Mouse (Mus musculus) G1E (cell line): ENCODE measurements around the gene Usf3. TPM values are rescaled to one million over a fixed set of nuclear protein-coding genes. Genes with fewer than 3 reads are reported as not detected.

Experiments used
- ATAC-seq: 2 replicates; pipeline ENCODE4 v1.8.0; 2016; ENCODE audit warnings: mild to moderate bottlenecking; ENCODE audit not compliant: insufficient number of reproducible peaks, poor library complexity, low FRiP score, severe bottlenecking; ENCODE audit errors: extremely low read depth
- DNase-seq: peaks from one replicate; pipeline ENCODE4 v3.0.0; 2012; ENCODE audit warnings: low spot score
- H3K27me3 ChIP-seq: 2 replicates; pipeline ENCODE4 v1.6.1; 2012; ENCODE audit warnings: mild to moderate bottlenecking, low read length, inconsistent platforms; ENCODE audit not compliant: insufficient read depth
- H3K36me3 ChIP-seq: replicated peaks from 2 replicates; pipeline ENCODE3; 2012; ENCODE audit warnings: mild to moderate bottlenecking, inconsistent platforms
- H3K4me1 ChIP-seq: 2 replicates; pipeline ENCODE4 v1.6.1; 2012; ENCODE audit warnings: low read depth, low read length, inconsistent platforms, mixed read lengths; ENCODE audit not compliant: insufficient read depth
- H3K4me3 ChIP-seq: 2 replicates; pipeline ENCODE4 v1.5.1; 2012; ENCODE audit warnings: low read depth, mild to moderate bottlenecking, inconsistent platforms, low read length, moderate library complexity, mixed read lengths
- H3K9me3 ChIP-seq: replicated peaks from 2 replicates; pipeline ENCODE4 v1.6.1; 2012; ENCODE audit warnings: inconsistent platforms
- CTCF ChIP-seq: IDR thresholded peaks from 2 replicates; pipeline ENCODE4 v1.5.1; 2012; ENCODE audit warnings: low read depth, low read length, inconsistent platforms, mixed read lengths
- GATA1 ChIP-seq: IDR thresholded peaks from 2 replicates; pipeline ENCODE4 v1.6.1; 2012; ENCODE audit warnings: borderline replicate concordance, low read length, inconsistent platforms, mixed read lengths
- GATA2 ChIP-seq: IDR thresholded peaks from 2 replicates; pipeline ENCODE4 v1.6.1; 2012; ENCODE audit warnings: low read depth, low read length, inconsistent platforms, borderline replicate concordance
- POLR2AphosphoS5 ChIP-seq: IDR thresholded peaks from 2 replicates; pipeline ENCODE4 v1.6.1; 2012; ENCODE audit warnings: low read depth, low read length, inconsistent platforms; ENCODE audit not compliant: insufficient replicate concordance
- TAL1 ChIP-seq: conservative IDR thresholded peaks from 2 replicates; pipeline ENCODE4 v1.6.1; 2012; ENCODE audit warnings: low read depth, low read length, inconsistent platforms, mixed read lengths
- polyA plus RNA-seq: library from polyadenylated mRNA; stranded (reverse); fragments of >175 nt; gene quantifications from 2 replicates; pipeline ENCODE4 v1.2.3, GENCODE M21; 2012
- total RNA-seq, 2 experiments: library from RNA; stranded (forward) in 1 of 2; stranded (reverse) in 1 of 2; fragments of 200-1000 nt in 1 of 2; fragments of >200 nt in 1 of 2; fragmentation: Nextera tagmentation in 1 of 2; gene quantifications; 2 replicates each; pipeline ENCODE4 v1.2.3; 2014 to 2017

The Usf3 gene
- total and polyA plus RNA-seq, 3 experiments = 4.0 to 50.4 (median 10.2) TPM

DNA sequence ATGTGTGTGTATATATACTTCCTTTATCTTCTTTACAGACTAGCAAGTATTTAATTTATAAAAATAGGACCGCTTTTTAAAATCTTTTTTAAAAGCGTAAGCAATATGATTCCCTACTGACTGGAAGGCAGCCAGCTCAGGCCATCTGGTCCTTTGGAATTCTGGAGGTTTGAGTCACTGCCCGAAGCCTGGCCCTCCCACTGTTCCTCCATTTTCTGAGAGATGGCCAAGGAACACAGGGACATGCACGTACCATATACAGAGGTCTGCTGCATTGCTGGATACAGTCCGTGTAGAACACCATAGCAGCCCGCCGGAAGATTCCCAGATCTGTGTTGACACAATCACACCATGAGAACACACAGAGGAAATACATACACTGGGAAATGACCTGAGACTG, 81.7 kb downstream of the Usf3 start:
- no peak for ATAC-seq
- Histone ChIP-seq H3K4me1 (0 out of 2 replicates have a peak, but pooled peaks cover 2% of the 10 kb centered on the region), H3K9me3 (no peaks in the 10 kb centered on the region), H3K27me3 (peaks cover 16% of the 10 kb centered on the region), H3K4me3 (no peak overlapping the region), H3K36me3 (no peaks in the 10 kb centered on the region)
- TF ChIP-seq POLR2AphosphoS5 = no peak
- no peak for DNase-seq

DNA sequence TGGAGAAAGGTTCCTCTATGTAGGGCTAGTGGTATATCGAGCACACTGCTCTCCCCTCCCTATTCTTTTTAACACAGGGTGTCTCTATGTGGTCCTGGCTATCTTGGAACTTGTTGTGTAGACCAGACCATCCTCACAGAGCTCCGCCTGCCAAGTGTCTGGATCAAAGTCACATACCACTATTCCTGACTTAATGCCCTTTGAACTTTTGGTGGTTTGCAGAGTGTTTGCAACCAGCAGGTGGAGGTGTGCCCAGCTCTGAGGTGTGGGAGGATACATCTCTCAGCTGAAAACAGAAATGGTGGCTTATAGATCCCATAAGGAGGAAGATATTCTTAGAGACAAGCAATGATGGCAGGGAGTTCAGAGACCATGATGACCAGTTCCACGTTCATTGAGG, 84.4 kb downstream of the Usf3 start:
- Histone ChIP-seq H3K36me3 (no peaks in the 10 kb centered on the region), H3K4me3 (no peak overlapping the region), H3K4me1 (0 out of 2 replicates have a peak, but pooled peaks cover 2% of the 10 kb centered on the region), H3K9me3 (no peaks in the 10 kb centered on the region), H3K27me3 (peaks cover 19% of the 10 kb centered on the region)
- TF ChIP-seq CTCF (no peak), POLR2AphosphoS5 (no peak), GATA1 (no peak), GATA2 (no peak), TAL1 (no peak)
- ATAC-seq (no peak), DNase-seq (no peak)

DNA sequence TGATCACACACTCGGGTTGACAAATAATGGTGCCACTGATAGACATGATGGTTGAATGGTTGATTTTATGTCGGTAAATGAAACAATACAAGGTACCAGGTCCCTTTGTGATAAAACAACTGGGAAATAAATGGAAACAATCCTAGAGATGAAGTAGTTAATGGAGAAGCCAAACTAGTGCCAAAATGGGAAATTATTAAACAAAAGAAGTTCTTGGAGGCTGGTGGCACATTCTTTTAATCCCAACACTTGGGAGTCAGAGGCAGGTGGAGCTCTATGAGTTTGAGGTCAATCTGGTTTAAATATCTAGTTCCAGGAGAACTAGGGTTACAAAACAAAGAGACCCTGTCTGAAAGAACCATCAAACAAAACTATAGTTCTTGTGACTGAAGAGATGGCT, 91.9 kb downstream of the Usf3 start:
- no peak for TF ChIP-seq TAL1
- no peak for TF ChIP-seq CTCF
- no peak for TF ChIP-seq GATA1
- no peak for TF ChIP-seq GATA2
- TF ChIP-seq POLR2AphosphoS5 = no peak
- Histone ChIP-seq H3K27me3 (peaks cover 14% of the 10 kb centered on the region; the same call in 1 of the 2 replicates), H3K9me3 (no peaks in the 10 kb centered on the region), H3K36me3 (no peaks in the 10 kb centered on the region), H3K4me1 (no peaks in the 10 kb centered on the region), H3K4me3 (no peak overlapping the region)
- ATAC-seq (no peak), DNase-seq (no peak)

DNA sequence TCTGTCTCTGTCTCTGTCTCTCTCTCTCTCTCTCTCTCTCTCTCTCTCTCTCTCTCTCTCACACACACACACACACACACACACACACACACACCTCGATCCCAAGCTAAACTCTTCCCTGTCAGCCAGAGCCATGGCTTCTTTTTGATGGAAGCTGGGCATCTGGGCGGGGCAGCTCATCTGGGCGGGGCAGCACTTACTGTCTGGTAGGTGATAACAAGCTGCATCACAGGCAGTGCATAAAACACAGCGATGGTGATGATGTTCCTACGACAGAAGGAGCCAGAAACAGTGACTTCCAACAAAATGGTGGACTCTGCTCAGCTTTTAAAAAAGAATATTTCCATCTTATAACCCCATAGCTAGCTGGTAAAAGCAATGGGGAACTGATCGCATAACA, 92.5 kb downstream of the Usf3 start:
- no peaks in the 10 kb centered on the region for H3K9me3 ChIP-seq
- peaks cover 17% of the 10 kb centered on the region; the same call in 1 of the 2 replicates for H3K27me3 ChIP-seq
- H3K4me3 ChIP-seq = no peak overlapping the region
- no peak for ATAC-seq
- no peaks in the 10 kb centered on the region for H3K4me1 ChIP-seq
- H3K36me3 ChIP-seq = no peaks in the 10 kb centered on the region
- DNase-seq = no peak
- TF ChIP-seq GATA2 (no peak), GATA1 (no peak), TAL1 (no peak), POLR2AphosphoS5 (no peak), CTCF (no peak)

DNA sequence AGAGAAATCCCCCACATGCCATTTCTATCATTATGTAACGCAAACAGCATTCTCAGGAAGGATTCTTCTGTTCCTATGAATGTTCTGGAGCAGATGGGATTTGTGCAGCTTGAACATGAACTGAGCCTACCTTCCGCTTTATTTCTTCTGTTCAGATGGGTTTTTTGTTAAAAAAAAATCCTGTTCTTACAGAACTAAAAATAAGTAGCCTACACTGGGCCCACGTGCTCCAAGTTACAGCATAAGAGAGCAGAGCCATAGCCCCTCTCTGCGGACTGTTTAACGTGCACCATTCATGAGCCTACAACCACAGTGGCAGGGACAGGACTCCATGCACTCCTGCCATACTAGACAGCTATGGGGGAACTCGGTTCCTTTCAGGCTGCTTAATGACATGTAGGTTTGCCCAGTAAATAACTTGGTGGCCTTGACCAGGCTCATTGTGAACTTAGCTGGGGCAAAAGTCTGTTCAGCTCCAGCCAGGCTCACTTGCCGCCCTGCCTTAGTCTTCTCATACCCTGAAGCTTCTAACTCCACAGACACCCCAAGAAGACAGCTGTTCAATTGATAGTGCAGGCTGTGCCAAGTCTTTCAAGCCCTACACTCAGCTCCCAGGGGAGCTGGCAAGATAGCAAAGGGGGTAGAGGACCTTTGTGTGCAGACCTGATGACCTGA, 95.6 kb downstream of the Usf3 start:
- Histone ChIP-seq H3K4me1 (no peaks in the 10 kb centered on the region), H3K36me3 (no peaks in the 10 kb centered on the region), H3K4me3 (no peak overlapping the region), H3K9me3 (no peaks in the 10 kb centered on the region), H3K27me3 (peaks cover 17% of the 10 kb centered on the region; the same call in 1 of the 2 replicates)
- no peak for TF ChIP-seq TAL1
- DNase-seq = no peak
- no peak for ATAC-seq

DNA sequence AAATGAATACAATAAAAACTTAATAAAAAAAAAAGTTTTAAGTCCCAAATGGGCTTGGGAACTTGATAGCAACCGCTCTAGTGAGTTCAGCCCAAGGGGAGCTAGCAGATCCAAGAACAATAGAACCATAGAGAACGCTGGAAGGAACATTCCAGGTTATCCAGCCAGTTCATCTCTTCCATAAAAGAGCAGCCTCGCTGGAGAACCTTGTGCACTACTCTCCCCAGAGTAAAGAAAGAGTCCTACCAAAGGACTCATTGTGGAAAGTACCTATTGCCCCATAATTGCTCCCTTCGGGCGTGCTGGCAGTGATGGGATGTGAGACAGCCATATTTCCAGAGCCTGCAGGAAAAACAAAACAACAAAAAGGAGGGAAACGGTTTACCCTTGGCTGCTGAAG, 96.5 kb downstream of the Usf3 start:
- Histone ChIP-seq H3K9me3 (no peaks in the 10 kb centered on the region), H3K4me3 (no peak overlapping the region), H3K27me3 (peaks cover 17% of the 10 kb centered on the region; the same call in 1 of the 2 replicates), H3K36me3 (no peaks in the 10 kb centered on the region), H3K4me1 (no peaks in the 10 kb centered on the region)
- TF ChIP-seq POLR2AphosphoS5 = no peak
- no peak for TF ChIP-seq CTCF
- TF ChIP-seq GATA2 = no peak
- TF ChIP-seq GATA1 = no peak
- no peak for TF ChIP-seq TAL1
- ATAC-seq (no peak), DNase-seq (no peak)

DNA sequence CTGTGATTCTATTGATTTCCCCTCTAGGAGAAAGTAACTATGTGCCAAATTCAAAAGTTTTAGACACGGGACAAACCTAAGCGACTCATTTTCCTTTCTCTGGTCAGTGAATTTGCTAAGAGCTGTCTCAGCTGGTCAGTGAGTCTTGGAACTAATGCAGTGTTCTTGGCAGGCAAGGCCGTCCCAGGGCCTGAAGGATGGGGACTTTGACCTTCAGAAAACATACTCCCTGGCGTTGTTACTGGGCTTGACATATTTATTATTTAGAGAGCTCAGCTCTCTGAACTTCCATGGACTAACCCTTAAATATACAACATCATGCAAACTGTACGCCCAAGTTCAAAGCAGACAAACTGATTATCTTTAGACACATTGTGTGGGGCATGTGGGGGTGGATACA, 97.6 kb downstream of the Usf3 start:
- no peaks in the 10 kb centered on the region for H3K36me3 ChIP-seq
- TF ChIP-seq CTCF (no peak), POLR2AphosphoS5 (no peak), TAL1 (no peak), GATA2 (no peak), GATA1 (no peak)
- no peak for DNase-seq
- no peaks in the 10 kb centered on the region for H3K9me3 ChIP-seq
- no peak overlapping the region for H3K4me3 ChIP-seq
- ATAC-seq = no peak
- H3K4me1 ChIP-seq = no peaks in the 10 kb centered on the region
- peaks cover 19% of the 10 kb centered on the region; the same call in 1 of the 2 replicates for H3K27me3 ChIP-seq
